Mouse (Mus musculus): ENCODE results near the gene Hmgcs2.

Hmgcs2 gene

GRCm38 (mm10) chr3:98336661-98337654, 56.7 kb downstream of the Hmgcs2 start:
- DNase-seq (ENCODE audit: low read depth, low spot score), result no peak

GRCm38 (mm10) chr3:98338584-98339041, 58.4 kb downstream of the Hmgcs2 start:
- DNase-seq (ENCODE audit: low read depth, low spot score), result peak; percentile 60

GRCm38 (mm10) chr3:98339097-98339705, 59.0 kb downstream of the Hmgcs2 start:
- peak; percentile 68 for DNase-seq (ENCODE audit: low read depth, low spot score)

- peak; percentile 89 for DNase-seq (ENCODE audit: low read depth, low spot score)
These were observed 59.5 kb downstream of the Hmgcs2 start, which contains the start of gene Phgdh for GRCm38 (mm10) chr3:98339706-98340109. Phgdh (minus strand) TSS chr3:98339990.

- DNase-seq (ENCODE audit: low read depth, low spot score), result no peak
These were observed 60.8 kb downstream of the Hmgcs2 start for GRCm38 (mm10) chr3:98340818-98341594.

GRCm38 (mm10) chr3:98343235-98343634, 63.0 kb downstream of the Hmgcs2 start:
- DNase-seq (ENCODE audit: low read depth, low spot score), result no peak

- DNase-seq (ENCODE audit: low read depth, low spot score), result peak; percentile 86
These were observed 67.9 kb downstream of the Hmgcs2 start for GRCm38 (mm10) chr3:98348106-98348505.

GRCm38 (mm10) chr3:98348705-98349104, 68.5 kb downstream of the Hmgcs2 start:
- DNase-seq (ENCODE audit: low read depth, low spot score), result peak; percentile 74

- peak; percentile 85 for DNase-seq (ENCODE audit: low read depth, low spot score)
These were observed 73.7 kb downstream of the Hmgcs2 start for GRCm38 (mm10) chr3:98353892-98354291.

GRCm38 (mm10) chr3:98355344-98356025, 75.2 kb downstream of the Hmgcs2 start:
- no peak for DNase-seq (ENCODE audit: low read depth, low spot score)

GRCm38 (mm10) chr3:98356026-98356365, 75.8 kb downstream of the Hmgcs2 start:
- no peak for DNase-seq (ENCODE audit: low read depth, low spot score)

- DNase-seq (ENCODE audit: low read depth, low spot score), result no peak
These were observed 76.6 kb downstream of the Hmgcs2 start for GRCm38 (mm10) chr3:98356632-98357370.

Measured in CD4-positive, CD25-positive, alpha-beta regulatory T cell, adult 2 months (primary cell).